Mouse (Mus musculus) embryo, embryonic 10 days (tissue): ENCODE results near the gene Asf1b.

Source experiments
- DNase-seq: peaks from one replicate; pipeline ENCODE4 v3.0.0-alpha.2; 2015; ENCODE audit warnings: low spot score

Gene Asf1b

GRCm38 (mm10) chr8:84019738-84020137 is 64.4 kb downstream of the Asf1b start:
- DNase-seq: no peak
